Mouse (Mus musculus): ENCODE results near the gene Mrln. TPM values are rescaled to one million over a fixed set of nuclear protein-coding genes. Genes with fewer than 3 reads are reported as not detected.

Gene Mrln
- polyA plus RNA-seq, 1 experiment from 2014 or later = 7.8 TPM

DNA sequence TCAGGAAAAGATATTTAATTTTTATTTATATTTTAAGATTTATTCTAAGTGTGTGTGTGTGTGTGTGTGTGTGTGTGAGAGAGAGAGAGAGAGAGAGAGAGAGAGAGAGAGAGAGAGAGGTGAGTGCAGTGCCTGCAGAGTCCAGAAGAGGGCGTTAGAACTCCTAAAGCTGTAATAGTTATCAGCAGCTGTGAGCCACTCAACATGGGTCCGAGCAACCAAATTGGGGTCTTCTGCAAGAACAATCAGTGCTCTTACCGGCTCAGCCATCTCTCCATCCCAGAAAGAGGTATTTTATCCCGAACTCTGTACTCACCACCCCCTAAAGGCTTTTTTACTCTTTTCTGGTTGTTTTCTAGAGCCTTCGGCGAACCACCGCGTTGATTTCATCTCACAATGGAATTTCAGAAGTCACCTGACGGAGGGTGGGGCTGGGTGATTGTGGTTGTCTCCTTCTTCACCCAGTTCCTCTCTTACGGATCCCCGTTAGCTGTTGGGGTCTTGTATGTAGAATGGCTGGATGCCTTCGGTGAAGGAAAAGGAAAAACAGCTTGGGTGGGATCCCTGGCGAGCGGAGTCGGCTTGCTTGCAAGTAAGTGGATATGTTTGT, 51.2 kb downstream of the Mrln start:
- no peaks in the 10 kb centered on the region for H3K4me1 ChIP-seq (ENCODE audit: control insufficient read depth, insufficient read depth, low read length)
- WGBS = 89% methylated on average over 15 of the region's 15 CpGs
- no peak for ATAC-seq (ENCODE audit: low FRiP score, low TSS enrichment)

DNA sequence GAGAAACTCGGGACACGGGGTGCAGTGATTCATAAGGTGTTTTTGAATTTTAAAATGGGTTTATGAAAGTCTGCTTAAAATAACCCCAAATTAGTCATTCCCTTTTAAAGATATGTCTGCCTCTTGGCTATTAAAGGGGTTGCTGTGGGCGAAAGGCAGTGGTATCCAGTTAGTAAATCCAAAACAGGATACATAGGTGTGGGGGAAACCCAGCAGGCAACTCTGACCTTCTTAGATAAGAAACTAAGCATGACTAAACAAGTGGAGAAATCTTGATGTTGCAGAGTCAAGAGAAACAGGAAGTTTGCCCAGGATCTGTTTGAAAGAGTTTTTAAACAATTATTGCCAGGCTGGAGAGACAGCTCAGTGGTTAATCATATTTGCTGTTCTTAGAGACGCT, 52.6 kb downstream of the Mrln start:
- no peaks in the 10 kb centered on the region for H3K36me3 ChIP-seq (ENCODE audit: control insufficient read depth, insufficient read depth, low read length)
- H3K27me3 ChIP-seq (ENCODE audit: control insufficient read depth, insufficient read depth, low read length) = no peaks in the 10 kb centered on the region
- no peak overlapping the region for H3K4me2 ChIP-seq (replicated peaks; ENCODE audit: low read depth, low read length)
- H3K27ac ChIP-seq (ENCODE audit: low read depth, low read length) = no peak overlapping the region
- no peak overlapping the region for H3K9ac ChIP-seq (ENCODE audit: low read depth, low read length)
- H3K4me3 ChIP-seq (ENCODE audit: low read length) = no peak overlapping the region
- no peaks in the 10 kb centered on the region for H3K4me1 ChIP-seq (ENCODE audit: control insufficient read depth, insufficient read depth, low read length)
- WGBS = 77% methylated on average over 4 of the region's 4 CpGs
- H3K9me3 ChIP-seq (ENCODE audit: control insufficient read depth, low read length) = no peaks in the 10 kb centered on the region
- no peak for ATAC-seq (ENCODE audit: low FRiP score, low TSS enrichment)

More for the DNA sequence above, 51.2 kb downstream of the Mrln start:
- Histone ChIP-seq H3K4me2 (replicated peaks; ENCODE audit: low read depth, low read length) (no peak overlapping the region), H3K27ac (ENCODE audit: low read depth, low read length) (no peak overlapping the region), H3K9me3 (ENCODE audit: control insufficient read depth, low read length) (no peaks in the 10 kb centered on the region), H3K9ac (ENCODE audit: low read depth, low read length) (no peak overlapping the region), H3K27me3 (ENCODE audit: control insufficient read depth, insufficient read depth, low read length) (no peaks in the 10 kb centered on the region), H3K4me3 (ENCODE audit: low read length) (no peak overlapping the region), H3K36me3 (ENCODE audit: control insufficient read depth, insufficient read depth, low read length) (no peaks in the 10 kb centered on the region)

DNA sequence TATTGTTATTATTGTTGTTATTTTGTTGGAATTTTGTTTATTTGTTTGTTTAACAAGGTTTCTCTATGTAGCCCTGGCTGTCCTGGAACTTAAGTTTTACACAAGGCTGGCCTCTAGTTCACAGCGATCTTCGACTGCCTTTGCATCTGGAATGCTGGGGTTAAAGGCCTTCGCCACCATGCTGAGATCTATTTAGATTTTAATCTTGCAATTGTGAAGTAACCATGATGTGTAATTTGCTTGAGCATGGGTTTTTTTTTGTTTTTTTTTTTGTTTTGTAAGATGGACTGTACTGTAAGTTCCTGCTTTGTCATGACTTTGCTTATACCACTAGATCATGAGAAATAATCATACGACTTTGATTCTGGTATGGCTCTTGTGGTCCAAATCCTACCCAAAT, 56.4 kb downstream of the Mrln start:
- Histone ChIP-seq H3K4me3 (ENCODE audit: low read length) (no peak overlapping the region), H3K4me1 (ENCODE audit: control insufficient read depth, insufficient read depth, low read length) (no peaks in the 10 kb centered on the region), H3K9me3 (ENCODE audit: control insufficient read depth, low read length) (no peaks in the 10 kb centered on the region), H3K4me2 (replicated peaks; ENCODE audit: low read depth, low read length) (no peak overlapping the region), H3K9ac (ENCODE audit: low read depth, low read length) (no peak overlapping the region), H3K27me3 (ENCODE audit: control insufficient read depth, insufficient read depth, low read length) (no peaks in the 10 kb centered on the region), H3K27ac (ENCODE audit: low read depth, low read length) (no peak overlapping the region), H3K36me3 (ENCODE audit: control insufficient read depth, insufficient read depth, low read length) (no peaks in the 10 kb centered on the region)
- no peak for ATAC-seq (ENCODE audit: low FRiP score, low TSS enrichment)
- 72% methylated on average over 4 of the region's 4 CpGs for WGBS

DNA sequence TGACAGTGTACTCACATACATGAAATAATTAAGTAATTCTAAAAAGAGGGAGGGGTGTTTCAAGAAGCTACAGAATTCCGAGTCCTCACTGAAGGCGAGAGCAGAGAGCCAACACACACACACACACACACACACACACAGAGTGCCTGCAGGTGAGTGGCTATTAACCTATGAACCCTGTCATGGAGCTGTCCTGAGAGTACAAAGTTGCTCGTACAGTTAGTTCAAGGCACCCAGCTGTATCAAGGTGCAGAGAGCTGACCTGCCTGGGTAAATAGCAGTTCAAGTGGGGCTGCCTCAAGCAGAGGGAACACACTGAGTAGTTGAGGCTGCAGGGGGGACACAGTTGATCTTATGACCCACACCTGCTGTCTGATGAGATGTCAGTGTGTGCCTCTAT, 57.6 kb downstream of the Mrln start:
- WGBS = 66% methylated on average over 3 of the region's 3 CpGs
- H3K27ac ChIP-seq (ENCODE audit: low read depth, low read length) = no peak overlapping the region
- no peak overlapping the region for H3K4me3 ChIP-seq (ENCODE audit: low read length)
- ATAC-seq (ENCODE audit: low FRiP score, low TSS enrichment) = no peak
- no peak overlapping the region for H3K4me2 ChIP-seq (replicated peaks; ENCODE audit: low read depth, low read length)
- H3K9ac ChIP-seq (ENCODE audit: low read depth, low read length) = no peak overlapping the region
- H3K36me3 ChIP-seq (ENCODE audit: control insufficient read depth, insufficient read depth, low read length) = no peaks in the 10 kb centered on the region
- no peaks in the 10 kb centered on the region for H3K4me1 ChIP-seq (ENCODE audit: control insufficient read depth, insufficient read depth, low read length)
- H3K9me3 ChIP-seq (ENCODE audit: control insufficient read depth, low read length) = no peaks in the 10 kb centered on the region
- H3K27me3 ChIP-seq (ENCODE audit: control insufficient read depth, insufficient read depth, low read length) = no peaks in the 10 kb centered on the region

DNA sequence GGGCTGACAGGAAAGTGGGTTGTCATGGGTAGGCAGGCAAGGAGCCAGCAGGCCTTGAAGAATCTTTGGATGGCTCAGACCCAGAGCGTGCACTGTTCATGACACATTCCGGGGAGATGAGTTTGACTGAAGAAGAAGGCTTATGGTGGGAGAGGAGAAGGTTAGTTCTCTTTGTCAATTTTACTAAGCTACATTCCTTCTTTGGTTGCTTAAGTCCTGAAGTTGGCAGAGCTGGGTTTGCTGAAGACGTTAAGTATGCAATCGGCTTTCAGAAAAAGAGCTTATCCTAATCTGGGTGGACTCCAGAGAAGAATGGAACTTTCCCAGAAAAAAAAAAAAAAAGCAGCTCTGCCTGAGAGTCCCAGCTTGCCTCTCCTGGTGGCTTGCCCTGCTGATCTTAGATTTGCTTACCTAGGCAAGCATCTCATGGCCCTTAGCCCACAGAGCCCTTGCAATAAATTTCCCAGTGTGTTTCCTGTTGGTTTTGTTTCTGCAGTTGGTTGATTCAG, 59.3 kb downstream of the Mrln start:
- H3K27me3 ChIP-seq (ENCODE audit: control insufficient read depth, insufficient read depth, low read length) = no peaks in the 10 kb centered on the region
- no peak overlapping the region for H3K4me2 ChIP-seq (replicated peaks; ENCODE audit: low read depth, low read length)
- H3K9me3 ChIP-seq (ENCODE audit: control insufficient read depth, low read length) = no peaks in the 10 kb centered on the region
- H3K4me3 ChIP-seq (ENCODE audit: low read length) = no peak overlapping the region
- no peak overlapping the region for H3K27ac ChIP-seq (ENCODE audit: low read depth, low read length)
- no peak overlapping the region for H3K9ac ChIP-seq (ENCODE audit: low read depth, low read length)
- WGBS = 84% methylated on average over 4 of the region's 4 CpGs
- no peaks in the 10 kb centered on the region for H3K4me1 ChIP-seq (ENCODE audit: control insufficient read depth, insufficient read depth, low read length)
- ATAC-seq (ENCODE audit: low FRiP score, low TSS enrichment) = no peak
- H3K36me3 ChIP-seq (ENCODE audit: control insufficient read depth, insufficient read depth, low read length) = no peaks in the 10 kb centered on the region

DNA sequence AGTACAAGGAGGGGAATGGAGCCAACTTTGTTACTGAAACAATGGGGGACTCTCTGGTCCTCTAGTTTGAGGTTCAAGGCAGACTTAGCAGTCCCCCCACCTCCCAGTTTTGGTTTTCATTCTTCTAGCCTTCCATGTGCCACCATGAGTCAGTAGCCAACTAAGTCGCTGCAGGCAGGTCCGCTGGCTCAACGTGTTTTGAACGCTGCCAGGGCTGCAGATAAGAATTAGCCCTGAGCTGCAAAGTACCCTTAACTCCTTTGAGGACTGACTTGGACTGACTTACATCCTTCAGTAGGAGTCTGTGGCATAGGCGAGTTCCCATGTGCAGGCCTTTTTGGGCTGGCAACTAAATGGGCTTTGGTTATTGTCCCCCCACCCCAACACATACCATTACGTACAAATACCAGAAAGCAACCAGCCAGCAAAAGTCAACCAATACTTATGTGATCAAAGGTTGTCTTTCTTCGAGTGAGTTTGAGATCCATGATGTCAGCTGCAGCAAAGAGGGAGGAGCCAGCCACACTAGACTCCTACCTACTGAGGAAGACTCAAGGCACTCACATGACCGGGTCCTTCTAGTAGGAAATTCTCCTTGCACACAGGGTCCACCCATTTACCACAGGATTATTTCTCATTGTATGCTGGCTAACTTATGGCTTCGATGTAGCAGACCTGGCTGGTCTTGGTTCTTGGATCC, 60.0 kb downstream of the Mrln start:
- Histone ChIP-seq H3K27me3 (ENCODE audit: control insufficient read depth, insufficient read depth, low read length) (no peaks in the 10 kb centered on the region), H3K27ac (ENCODE audit: low read depth, low read length) (no peak overlapping the region), H3K4me3 (ENCODE audit: low read length) (no peak overlapping the region), H3K36me3 (ENCODE audit: control insufficient read depth, insufficient read depth, low read length) (no peaks in the 10 kb centered on the region), H3K9me3 (ENCODE audit: control insufficient read depth, low read length) (no peaks in the 10 kb centered on the region), H3K4me1 (ENCODE audit: control insufficient read depth, insufficient read depth, low read length) (no peaks in the 10 kb centered on the region), H3K9ac (ENCODE audit: low read depth, low read length) (no peak overlapping the region), H3K4me2 (replicated peaks; ENCODE audit: low read depth, low read length) (no peak overlapping the region)
- 83% methylated on average over 9 of the region's 9 CpGs for WGBS
- ATAC-seq (ENCODE audit: low FRiP score, low TSS enrichment) = no peak

DNA sequence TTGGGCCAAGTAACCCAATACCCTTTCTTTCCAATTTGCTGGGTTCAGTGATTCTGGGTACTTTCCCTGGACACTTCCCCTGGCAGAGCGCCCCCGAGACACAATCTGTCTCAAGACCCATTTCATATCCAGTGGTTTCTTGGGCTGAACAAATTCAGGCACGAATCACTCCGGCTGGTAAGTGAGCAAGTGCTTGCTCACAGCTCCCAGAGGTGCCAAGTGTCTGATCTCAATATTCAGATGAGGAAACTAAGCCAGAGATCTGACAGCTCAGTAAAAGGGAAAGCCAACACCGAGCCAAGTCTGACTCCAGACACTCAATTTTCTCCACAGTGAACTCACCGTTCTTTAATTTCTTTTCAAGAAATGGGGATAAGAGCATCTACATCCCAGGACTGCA, 62.0 kb downstream of the Mrln start:
- WGBS = 88% methylated on average over 6 of the region's 6 CpGs
- no peak overlapping the region for H3K9ac ChIP-seq (ENCODE audit: low read depth, low read length)
- no peak for ATAC-seq (ENCODE audit: low FRiP score, low TSS enrichment)
- no peaks in the 10 kb centered on the region for H3K4me1 ChIP-seq (ENCODE audit: control insufficient read depth, insufficient read depth, low read length)
- H3K27ac ChIP-seq (ENCODE audit: low read depth, low read length) = no peak overlapping the region
- no peaks in the 10 kb centered on the region for H3K27me3 ChIP-seq (ENCODE audit: control insufficient read depth, insufficient read depth, low read length)
- H3K4me3 ChIP-seq (ENCODE audit: low read length) = no peak overlapping the region
- H3K4me2 ChIP-seq (replicated peaks; ENCODE audit: low read depth, low read length) = no peak overlapping the region
- H3K36me3 ChIP-seq (ENCODE audit: control insufficient read depth, insufficient read depth, low read length) = no peaks in the 10 kb centered on the region
- H3K9me3 ChIP-seq (ENCODE audit: control insufficient read depth, low read length) = no peaks in the 10 kb centered on the region

DNA sequence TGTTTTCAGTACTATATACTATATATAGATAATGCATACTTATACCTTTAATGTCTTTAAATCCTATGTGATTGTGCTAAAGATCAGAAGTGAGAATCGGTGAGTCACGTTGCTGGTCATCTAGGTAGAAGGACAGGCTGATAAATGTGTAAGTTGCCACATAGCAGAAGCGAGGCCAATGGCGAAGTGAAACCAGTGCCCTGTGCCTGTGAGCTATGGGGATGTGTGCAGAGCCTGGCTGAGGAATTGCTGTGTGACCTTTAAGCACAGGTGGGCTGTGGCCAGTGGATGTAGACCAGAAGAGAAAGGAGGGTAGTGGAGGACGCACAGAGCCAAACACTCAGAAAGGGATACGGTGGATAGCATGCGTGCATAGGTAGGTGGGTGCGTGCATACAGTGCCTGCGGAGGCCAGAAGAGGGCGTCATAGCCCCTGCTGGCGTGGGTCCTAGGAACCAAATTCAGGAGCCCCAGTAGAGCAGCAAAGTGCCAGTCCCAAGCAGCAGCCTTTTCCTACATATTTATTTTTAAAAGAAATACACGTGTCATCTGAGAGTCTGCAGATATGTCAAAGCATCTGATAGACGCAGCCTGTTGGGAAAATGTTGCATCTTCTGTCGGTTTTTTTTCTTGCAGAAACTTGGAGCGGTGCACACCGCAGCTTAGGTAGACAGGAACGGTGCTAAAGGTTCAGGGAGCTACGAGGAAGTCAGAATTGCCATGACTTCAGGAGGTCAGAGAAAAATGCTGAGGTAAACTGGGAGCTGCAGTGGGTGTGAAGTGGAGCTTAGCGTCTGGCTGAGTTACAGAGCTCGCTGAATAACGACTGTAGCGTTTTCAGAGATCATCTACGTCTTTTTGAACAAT, 64.3 kb downstream of the Mrln start:
- no peaks in the 10 kb centered on the region for H3K9me3 ChIP-seq (ENCODE audit: control insufficient read depth, low read length)
- H3K9ac ChIP-seq (ENCODE audit: low read depth, low read length) = no peak overlapping the region
- H3K36me3 ChIP-seq (ENCODE audit: control insufficient read depth, insufficient read depth, low read length) = no peaks in the 10 kb centered on the region
- no peaks in the 10 kb centered on the region for H3K4me1 ChIP-seq (ENCODE audit: control insufficient read depth, insufficient read depth, low read length)
- 81% methylated on average over 23 of the region's 23 CpGs for WGBS
- no peak overlapping the region for H3K4me2 ChIP-seq (replicated peaks; ENCODE audit: low read depth, low read length)
- no peak overlapping the region for H3K4me3 ChIP-seq (ENCODE audit: low read length)
- ATAC-seq (ENCODE audit: low FRiP score, low TSS enrichment) = no peak
- H3K27me3 ChIP-seq (ENCODE audit: control insufficient read depth, insufficient read depth, low read length) = no peaks in the 10 kb centered on the region
- H3K27ac ChIP-seq (ENCODE audit: low read depth, low read length) = no peak overlapping the region

Data from kidney, embryonic 14.5 days (tissue).